Mouse (Mus musculus) G1E (cell line): ENCODE data around the gene Flywch1. TPM values are rescaled to one million over a fixed set of nuclear protein-coding genes. Genes with fewer than 3 reads are reported as not detected.

Experiments
- ATAC-seq: 2 replicates; pipeline ENCODE4 v1.8.0; 2016; ENCODE audit warnings: mild to moderate bottlenecking; ENCODE audit not compliant: insufficient number of reproducible peaks, poor library complexity, low FRiP score, severe bottlenecking; ENCODE audit errors: extremely low read depth
- DNase-seq: peaks from one replicate; pipeline ENCODE4 v3.0.0; 2012; ENCODE audit warnings: low spot score
- H3K27me3 ChIP-seq: 2 replicates; pipeline ENCODE4 v1.6.1; 2012; ENCODE audit warnings: mild to moderate bottlenecking, low read length, inconsistent platforms; ENCODE audit not compliant: insufficient read depth
- H3K36me3 ChIP-seq: replicated peaks from 2 replicates; pipeline ENCODE3; 2012; ENCODE audit warnings: mild to moderate bottlenecking, inconsistent platforms
- H3K4me1 ChIP-seq: 2 replicates; pipeline ENCODE4 v1.6.1; 2012; ENCODE audit warnings: low read depth, low read length, inconsistent platforms, mixed read lengths; ENCODE audit not compliant: insufficient read depth
- H3K4me3 ChIP-seq: 2 replicates; pipeline ENCODE4 v1.5.1; 2012; ENCODE audit warnings: low read depth, mild to moderate bottlenecking, inconsistent platforms, low read length, moderate library complexity, mixed read lengths
- H3K9me3 ChIP-seq: replicated peaks from 2 replicates; pipeline ENCODE4 v1.6.1; 2012; ENCODE audit warnings: inconsistent platforms
- CTCF ChIP-seq: IDR thresholded peaks from 2 replicates; pipeline ENCODE4 v1.5.1; 2012; ENCODE audit warnings: low read depth, low read length, inconsistent platforms, mixed read lengths
- GATA1 ChIP-seq: IDR thresholded peaks from 2 replicates; pipeline ENCODE4 v1.6.1; 2012; ENCODE audit warnings: borderline replicate concordance, low read length, inconsistent platforms, mixed read lengths
- GATA2 ChIP-seq: IDR thresholded peaks from 2 replicates; pipeline ENCODE4 v1.6.1; 2012; ENCODE audit warnings: low read depth, low read length, inconsistent platforms, borderline replicate concordance
- POLR2AphosphoS5 ChIP-seq: IDR thresholded peaks from 2 replicates; pipeline ENCODE4 v1.6.1; 2012; ENCODE audit warnings: low read depth, low read length, inconsistent platforms; ENCODE audit not compliant: insufficient replicate concordance
- TAL1 ChIP-seq: conservative IDR thresholded peaks from 2 replicates; pipeline ENCODE4 v1.6.1; 2012; ENCODE audit warnings: low read depth, low read length, inconsistent platforms, mixed read lengths
- polyA plus RNA-seq: library from polyadenylated mRNA; stranded (reverse); fragments of >175 nt; gene quantifications from 2 replicates; pipeline ENCODE4 v1.2.3, GENCODE M21; 2012
- total RNA-seq, 2 experiments: library from RNA; stranded (forward) in 1 of 2; stranded (reverse) in 1 of 2; fragments of 200-1000 nt in 1 of 2; fragments of >200 nt in 1 of 2; fragmentation: Nextera tagmentation in 1 of 2; gene quantifications; 2 replicates each; pipeline ENCODE4 v1.2.3; 2014 to 2017

The Flywch1 gene
- 11.9 and 14.1 TPM in 2 replicates for total RNA-seq (2014; fragmentation: Nextera tagmentation)
- total RNA-seq (2017): 18.2 and 22.3 TPM in 2 replicates
- 42.7 and 44.6 TPM in 2 replicates for polyA plus RNA-seq

DNA sequence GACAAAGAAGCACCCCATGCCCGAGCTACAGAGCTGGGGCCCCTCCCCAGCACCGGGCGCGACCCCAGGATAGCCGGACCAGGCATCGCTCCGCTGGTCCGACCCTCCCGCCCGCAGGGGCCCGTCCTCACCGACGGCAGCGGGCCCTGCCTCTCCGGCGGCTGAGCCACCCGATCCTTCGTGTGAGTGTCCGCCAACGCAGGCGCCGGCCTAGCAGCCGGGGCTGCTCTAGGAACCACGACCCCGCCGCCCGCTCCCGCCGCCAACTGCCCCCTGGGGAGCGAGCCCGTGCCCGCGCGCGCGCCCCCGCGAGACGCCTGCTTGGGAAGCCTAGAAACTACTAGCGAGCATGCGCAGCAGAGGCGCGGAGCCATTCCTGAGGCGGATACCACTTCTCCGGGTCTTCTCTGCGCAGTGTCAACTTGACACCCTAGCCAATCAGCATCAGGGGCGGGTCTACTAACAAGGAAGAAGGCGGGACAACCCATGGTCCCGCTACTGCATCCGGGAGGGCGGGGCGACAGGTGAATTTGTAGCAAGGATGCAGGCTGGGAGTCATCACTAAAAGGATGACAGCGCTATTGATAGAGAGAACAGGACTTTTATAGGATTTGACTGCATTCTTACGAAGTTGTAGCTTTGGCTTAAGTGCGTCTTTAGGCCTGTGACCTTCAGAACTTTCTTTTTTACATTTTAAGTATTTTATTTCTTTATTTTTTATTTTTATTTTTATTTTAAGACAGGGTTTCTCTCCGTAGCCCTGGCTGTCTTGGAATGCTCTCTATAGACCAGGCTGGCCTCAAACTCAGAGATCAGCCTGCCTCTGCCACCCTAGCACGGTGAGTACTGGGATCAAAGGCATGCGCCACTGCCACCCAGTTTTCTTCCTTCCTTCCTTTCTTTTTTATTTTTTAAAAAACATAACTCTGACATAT lies at the start of gene Flywch1:
Gene Flywch1, minus strand, starts transcription at position 319 of the 935 bp plus-strand sequence.
- Histone ChIP-seq H3K36me3 (peaks cover 15% of the 10 kb centered on the region), H3K4me3 (peak within 1 kb of the TSS; percentile 91), H3K27me3 (peaks cover 12% of the 10 kb centered on the region), H3K9me3 (no peaks in the 10 kb centered on the region), H3K4me1 (peaks cover 16% of the 10 kb centered on the region)
- ATAC-seq: peak; percentile 99
- TF ChIP-seq GATA1 (no peak), CTCF (no peak), POLR2AphosphoS5 (no peak), TAL1 (no peak)
- DNase-seq: peak; percentile 93

DNA sequence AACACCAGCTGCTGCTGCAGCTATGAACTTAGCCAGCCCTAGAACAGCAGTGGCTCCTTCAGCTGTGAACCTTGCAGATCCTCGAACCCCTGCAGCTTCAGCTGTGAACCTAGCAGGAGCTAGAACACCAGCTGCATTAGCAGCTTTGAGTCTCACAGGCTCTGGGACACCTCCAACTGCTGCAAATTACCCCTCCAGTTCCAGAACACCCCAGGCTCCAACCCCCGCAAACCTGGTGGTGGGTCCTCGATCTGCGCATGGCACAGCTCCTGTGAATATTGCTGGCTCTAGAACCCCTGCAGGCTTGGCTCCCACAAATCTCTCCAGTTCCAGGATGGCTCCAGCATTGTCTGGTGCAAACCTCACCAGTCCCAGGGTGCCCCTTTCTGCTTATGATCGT lies 49.3 kb upstream of the Flywch1 start:
- ATAC-seq (no peak; the same call in 1 of the 2 replicates), DNase-seq (no peak)
- Histone ChIP-seq H3K4me1 (peaks cover 56% of the 10 kb centered on the region), H3K4me3 (no peak overlapping the region; the same call in 1 of the 2 replicates), H3K27me3 (peaks cover 3% of the 10 kb centered on the region; the same call in 1 of the 2 replicates), H3K36me3 (peaks cover 99% of the 10 kb centered on the region), H3K9me3 (peaks cover 50% of the 10 kb centered on the region)
- TF ChIP-seq POLR2AphosphoS5: no peak
- no peak for TF ChIP-seq CTCF
- TF ChIP-seq GATA1: no peak
- TF ChIP-seq GATA2: no peak
- no peak for TF ChIP-seq TAL1

DNA sequence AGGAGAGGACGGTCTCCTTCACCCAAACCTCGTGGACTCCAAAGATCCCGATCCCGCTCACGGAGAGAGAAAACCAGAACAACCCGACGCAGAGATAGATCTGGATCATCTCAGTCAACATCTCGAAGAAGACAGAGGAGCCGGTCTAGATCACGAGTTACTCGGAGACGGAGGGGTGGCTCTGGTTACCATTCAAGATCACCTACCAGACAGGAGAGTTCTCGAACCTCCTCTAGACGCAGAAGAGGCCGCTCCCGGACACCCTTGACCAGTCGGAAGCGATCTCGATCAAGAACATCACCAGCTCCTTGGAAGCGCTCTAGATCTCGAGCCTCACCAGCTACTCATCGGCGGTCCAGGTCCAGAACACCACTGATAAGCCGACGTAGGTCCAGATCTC lies 47.8 kb upstream of the Flywch1 start:
- H3K4me1 ChIP-seq: peaks cover 46% of the 10 kb centered on the region
- H3K4me3 ChIP-seq: no peak overlapping the region; the same call in 1 of the 2 replicates
- peaks cover 100% of the 10 kb centered on the region for H3K36me3 ChIP-seq
- no peak for ATAC-seq
- no peak for TF ChIP-seq TAL1
- TF ChIP-seq GATA1: no peak
- H3K9me3 ChIP-seq: peaks cover 59% of the 10 kb centered on the region
- peaks cover 3% of the 10 kb centered on the region; the same call in 1 of the 2 replicates for H3K27me3 ChIP-seq
- DNase-seq: no peak

DNA sequence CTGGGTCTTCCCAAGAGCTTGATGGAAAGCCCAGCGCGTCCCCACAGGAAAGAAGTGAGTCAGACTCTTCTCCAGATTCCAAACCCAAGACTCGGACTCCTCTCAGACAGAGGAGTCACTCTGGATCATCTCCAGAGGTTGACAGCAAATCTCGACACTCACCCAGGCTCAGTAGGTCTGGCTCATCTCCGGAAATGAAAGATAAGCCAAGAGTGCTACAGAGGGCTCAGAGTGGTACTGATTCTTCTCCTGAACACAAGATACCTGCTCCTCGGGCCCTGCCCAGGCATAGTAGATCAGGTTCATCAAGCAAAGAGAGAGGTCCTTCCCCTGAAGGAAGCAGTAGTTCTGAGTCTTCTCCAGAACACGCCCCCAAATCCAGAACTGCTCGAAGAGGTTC lies 47.2 kb upstream of the Flywch1 start:
- Histone ChIP-seq H3K4me1 (peaks cover 42% of the 10 kb centered on the region), H3K27me3 (peaks cover 3% of the 10 kb centered on the region; the same call in 1 of the 2 replicates), H3K4me3 (no peak overlapping the region), H3K9me3 (peaks cover 59% of the 10 kb centered on the region), H3K36me3 (peaks cover 100% of the 10 kb centered on the region)
- ATAC-seq: no peak
- no peak for DNase-seq
- no peak for TF ChIP-seq GATA1
- TF ChIP-seq POLR2AphosphoS5: no peak
- TF ChIP-seq GATA2: no peak
- no peak for TF ChIP-seq CTCF
- TF ChIP-seq TAL1: no peak

DNA sequence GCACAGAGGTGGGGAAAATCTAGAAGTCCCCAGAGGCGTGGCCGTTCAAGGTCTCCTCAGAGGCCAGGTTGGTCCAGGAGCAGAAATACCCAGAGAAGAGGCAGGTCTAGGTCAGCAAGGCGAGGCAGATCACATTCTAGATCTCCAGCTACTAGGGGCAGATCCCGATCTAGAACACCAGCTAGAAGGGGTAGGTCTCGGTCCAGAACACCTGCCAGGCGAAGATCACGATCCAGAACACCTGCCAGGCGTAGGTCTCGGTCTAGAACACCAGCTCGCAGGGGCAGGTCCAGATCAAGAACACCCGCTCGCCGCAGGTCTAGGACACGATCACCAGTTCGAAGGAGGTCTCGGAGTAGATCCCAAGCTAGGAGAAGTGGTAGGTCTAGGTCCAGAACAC lies 44.2 kb upstream of the Flywch1 start:
- H3K36me3 ChIP-seq: peaks cover 98% of the 10 kb centered on the region
- no peak overlapping the region; the same call in 1 of the 2 replicates for H3K4me3 ChIP-seq
- peaks cover 15% of the 10 kb centered on the region for H3K4me1 ChIP-seq
- H3K27me3 ChIP-seq: peaks cover 3% of the 10 kb centered on the region; the same call in 1 of the 2 replicates
- H3K9me3 ChIP-seq: peaks cover 55% of the 10 kb centered on the region
- TF ChIP-seq TAL1 (no peak), GATA1 (no peak), GATA2 (no peak), CTCF (no peak), POLR2AphosphoS5 (no peak)
- DNase-seq (no peak), ATAC-seq (no peak)

DNA sequence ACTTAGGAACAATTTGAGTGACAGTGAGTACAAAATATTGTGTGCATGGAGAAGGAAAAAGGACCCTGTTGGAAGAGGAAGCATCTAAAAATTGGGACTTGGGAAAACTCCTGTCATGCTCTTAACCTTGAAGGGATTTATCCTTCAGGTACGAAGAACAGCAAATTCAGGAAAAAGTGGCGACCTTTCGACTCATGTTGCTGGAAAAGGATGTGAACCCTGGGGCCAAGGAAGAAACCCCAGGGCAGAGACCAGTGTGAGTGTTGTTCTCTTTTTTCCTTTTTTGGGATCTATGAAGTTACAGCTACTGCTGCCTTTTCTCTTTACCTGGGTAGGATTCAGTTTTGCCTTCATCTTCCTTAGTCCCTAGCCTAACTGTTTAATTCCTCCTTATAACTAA lies 36.5 kb upstream of the Flywch1 start:
- no peak for TF ChIP-seq GATA2
- TF ChIP-seq GATA1: no peak
- no peak for TF ChIP-seq TAL1
- TF ChIP-seq POLR2AphosphoS5: no peak
- no peak overlapping the region for H3K4me3 ChIP-seq
- H3K36me3 ChIP-seq: peaks cover 68% of the 10 kb centered on the region
- H3K9me3 ChIP-seq: no peaks in the 10 kb centered on the region
- DNase-seq (no peak), ATAC-seq (no peak)
- H3K4me1 ChIP-seq: peaks cover 19% of the 10 kb centered on the region
- no peaks in the 10 kb centered on the region for H3K27me3 ChIP-seq
